Mouse (Mus musculus) kidney, embryonic 15.5 days (tissue): ENCODE results near the gene Catsper4. TPM values are rescaled to one million over a fixed set of nuclear protein-coding genes. Genes with fewer than 3 reads are reported as not detected.

Source experiments
- ATAC-seq: fragments of 200-750 bp; cut with Nextera tagmentation; replicated peaks from 2 replicates; pipeline ENCODE4 v1.8.0; 2017; ENCODE audit warnings: moderate TSS enrichment; ENCODE audit not compliant: low FRiP score
- H3K27ac ChIP-seq: fragments of 300-500 bp; sonication (generic); 2 replicates; pipeline ENCODE4 v1.5.1; 2015; ENCODE audit warnings: mild to moderate bottlenecking, inconsistent platforms
- H3K27me3 ChIP-seq: fragments of 300-500 bp; sonication (generic); 2 replicates; pipeline ENCODE4 v1.6.1; 2015; ENCODE audit warnings: inconsistent platforms
- H3K36me3 ChIP-seq: fragments of 300-500 bp; sonication (generic); 2 replicates; pipeline ENCODE4 v1.6.1; 2015; ENCODE audit warnings: inconsistent platforms
- H3K4me1 ChIP-seq: fragments of 300-500 bp; sonication (generic); 2 replicates; pipeline ENCODE4 v1.6.1; 2015; ENCODE audit warnings: inconsistent platforms
- H3K4me2 ChIP-seq: fragments of 300-500 bp; sonication (generic); 2 replicates; pipeline ENCODE4 v1.6.1; 2015; ENCODE audit warnings: moderate library complexity, mild to moderate bottlenecking, inconsistent platforms
- H3K4me3 ChIP-seq: fragments of 300-500 bp; sonication (generic); replicated peaks from 2 replicates; pipeline ENCODE4 v1.5.1; 2015; ENCODE audit warnings: mild to moderate bottlenecking, inconsistent platforms
- H3K9ac ChIP-seq: fragments of 300-500 bp; sonication (generic); 2 replicates; pipeline ENCODE4 v1.6.1; 2015; ENCODE audit warnings: mild to moderate bottlenecking, inconsistent platforms
- H3K9me3 ChIP-seq: fragments of 300-500 bp; sonication (generic); replicated peaks from 2 replicates; pipeline ENCODE4 v1.6.1; 2016; ENCODE audit warnings: inconsistent platforms
- WGBS: fragments of 180-500 bp; shearing (Covaris S2); methylation state at CpG from one replicate; pipeline ENCODE4 v1.1.7; 2015; ENCODE audit warnings: mixed read lengths; 5-methylcytosine and 5-hydroxymethylcytosine counted together
- polyA plus RNA-seq: library from polyadenylated mRNA; unstranded; fragments of >200 nt; fragmentation: Nextera tagmentation; extraction: Ambion mirVana; gene quantifications from 2 replicates; pipeline ENCODE4 v1.2.1, GENCODE M21; 2015

Gene Catsper4
- polyA plus RNA-seq, 1 experiment from 2014 or later, result 0.55 TPM

DNA sequence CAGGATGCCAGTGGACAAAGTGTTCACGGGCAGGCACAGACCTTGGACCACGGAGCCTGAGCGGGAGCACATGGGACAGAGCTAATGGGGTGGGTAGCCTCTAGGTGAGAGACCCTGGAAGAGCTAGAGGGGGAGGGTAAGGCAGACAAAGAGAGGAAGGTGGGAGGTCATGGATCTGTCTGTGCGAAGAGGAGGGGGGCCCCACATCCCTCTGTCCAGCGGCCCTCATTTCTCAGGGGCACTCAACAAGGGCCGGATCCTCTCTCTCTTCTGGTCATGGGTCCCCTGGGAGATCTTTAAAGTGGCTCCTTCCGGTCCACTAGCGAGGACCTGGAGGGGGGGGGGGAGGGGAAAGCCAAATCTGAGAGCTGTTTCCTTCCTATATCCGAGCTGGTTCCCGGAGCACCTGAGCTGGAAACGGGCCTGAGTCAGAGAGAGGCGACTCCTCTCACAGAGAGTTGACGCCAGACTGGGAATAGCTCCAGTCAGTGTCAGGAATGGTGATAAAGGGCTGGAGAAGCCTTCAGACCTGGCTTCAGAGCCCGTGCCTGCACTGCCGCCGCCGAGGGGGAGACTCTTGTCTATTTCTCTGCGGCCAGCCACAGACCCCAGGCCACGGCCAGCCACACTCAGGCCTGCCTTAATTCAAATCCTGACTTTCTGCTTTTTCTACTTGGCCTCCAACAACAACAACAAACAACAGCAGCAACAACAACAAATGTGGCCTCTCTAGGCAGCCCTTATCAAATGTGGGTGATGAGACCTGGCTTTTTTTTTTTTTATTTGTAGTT is 29.4 kb upstream of the Catsper4 start:
- Histone ChIP-seq H3K27me3 (peaks cover 37% of the 10 kb centered on the region), H3K4me1 (peaks cover 68% of the 10 kb centered on the region), H3K9ac (peak overlapping the region; percentile 11; the same call in 1 of the 2 replicates), H3K4me2 (peak overlapping the region; percentile 15), H3K27ac (peak overlapping the region; percentile 78), H3K9me3 (no peaks in the 10 kb centered on the region), H3K4me3 (no peak overlapping the region), H3K36me3 (no peaks in the 10 kb centered on the region)
- ATAC-seq, result no peak
- WGBS, result 12% methylated on average over 19 of the region's 19 CpGs

DNA sequence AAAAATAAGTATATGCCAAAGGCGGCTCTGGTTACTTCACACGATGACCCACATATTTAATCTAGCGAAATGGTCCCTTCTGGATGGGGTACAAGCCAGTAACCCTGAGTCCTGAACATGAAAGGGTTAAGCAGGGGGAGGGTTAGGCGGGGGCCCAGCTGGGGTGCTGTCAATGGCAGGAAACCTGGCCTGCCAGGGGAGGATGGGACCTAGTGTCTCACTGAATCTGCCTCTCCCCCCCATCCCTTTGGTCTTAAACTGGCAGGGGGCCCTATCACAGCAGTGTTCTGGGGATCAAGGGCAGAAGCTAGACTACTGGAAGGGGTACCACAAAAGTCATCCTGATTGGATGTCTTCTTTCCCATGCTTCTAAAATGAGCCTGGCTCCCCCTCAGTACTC is 28.7 kb upstream of the Catsper4 start:
- no peaks in the 10 kb centered on the region for H3K36me3 ChIP-seq
- no peak overlapping the region for H3K4me3 ChIP-seq
- 39% methylated on average over 4 of the region's 4 CpGs for WGBS
- H3K27ac ChIP-seq, result peak overlapping the region; percentile 78
- 0 out of 2 replicates have a peak, but pooled peaks have one; percentile 15 for ATAC-seq
- peaks cover 75% of the 10 kb centered on the region for H3K4me1 ChIP-seq
- no peaks in the 10 kb centered on the region for H3K9me3 ChIP-seq
- peaks cover 44% of the 10 kb centered on the region for H3K27me3 ChIP-seq
- peak overlapping the region; percentile 15; the same call in 1 of the 2 replicates for H3K4me2 ChIP-seq
- H3K9ac ChIP-seq, result no peak overlapping the region

DNA sequence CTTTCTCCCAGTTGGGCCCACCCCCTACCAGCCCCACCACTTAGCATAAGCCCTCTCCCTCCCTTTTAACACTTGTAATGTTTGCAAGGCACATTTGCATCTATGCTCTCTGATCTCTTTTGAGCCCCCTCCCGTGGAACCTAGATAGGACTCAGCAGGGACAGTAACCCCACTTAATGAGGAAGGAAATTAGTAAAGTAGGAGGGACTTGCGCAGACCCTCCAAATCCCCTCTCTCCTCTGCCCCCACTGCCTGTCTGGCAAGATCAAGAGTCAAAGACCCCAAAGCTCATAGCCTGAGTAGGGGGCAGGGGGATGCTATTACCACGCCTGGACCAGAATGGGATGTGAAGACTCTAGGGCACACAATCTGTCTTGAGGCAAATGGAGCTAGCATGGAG is 27.7 kb upstream of the Catsper4 start:
- H3K9ac ChIP-seq, result no peak overlapping the region
- no peak overlapping the region for H3K4me3 ChIP-seq
- ATAC-seq, result no peak
- no peak overlapping the region for H3K27ac ChIP-seq
- peaks cover 86% of the 10 kb centered on the region for H3K4me1 ChIP-seq
- no peaks in the 10 kb centered on the region for H3K36me3 ChIP-seq
- H3K4me2 ChIP-seq, result no peak overlapping the region
- H3K27me3 ChIP-seq, result peaks cover 54% of the 10 kb centered on the region
- WGBS, result 55% methylated on average over 3 of the region's 3 CpGs
- H3K9me3 ChIP-seq, result no peaks in the 10 kb centered on the region

DNA sequence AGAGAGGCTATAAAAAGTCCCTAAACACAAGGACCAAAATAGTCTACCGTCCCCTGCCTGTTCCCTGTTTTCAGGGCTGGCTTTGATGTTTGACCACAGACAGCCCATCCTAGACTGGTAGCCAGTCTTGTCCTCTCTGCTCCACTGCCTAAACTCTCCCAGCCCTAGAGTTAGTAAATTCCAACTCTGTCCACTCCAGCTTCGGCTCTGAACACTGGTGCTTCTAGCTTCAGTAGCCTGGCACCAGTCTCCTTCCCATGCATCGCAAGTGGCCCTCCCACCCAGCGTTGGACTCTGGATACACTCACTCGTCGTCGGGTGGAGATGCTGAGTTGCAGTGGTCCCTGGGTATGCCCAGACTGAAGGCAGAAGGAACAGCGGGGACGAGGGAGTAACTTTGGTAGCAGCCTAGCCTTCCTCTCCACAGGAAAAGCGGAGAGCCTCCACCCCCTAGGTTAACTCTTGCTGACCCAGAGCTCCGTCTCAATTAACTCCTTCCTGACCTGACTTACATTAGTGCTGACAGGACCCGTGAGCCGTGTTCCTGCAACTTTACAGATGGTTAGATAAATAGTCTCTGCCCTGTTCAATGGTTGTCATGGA is 26.6 kb upstream of the Catsper4 start, which contains the start of gene Grrp1:
TSS of gene Grrp1 (minus strand) at position 385 of the 603 bp plus-strand sequence.
- Histone ChIP-seq H3K9ac (peak within 1 kb of the TSS; percentile 30), H3K9me3 (no peaks in the 10 kb centered on the region), H3K4me1 (peaks cover 91% of the 10 kb centered on the region), H3K36me3 (no peaks in the 10 kb centered on the region), H3K4me3 (peak within 1 kb of the TSS; percentile 47), H3K27ac (peak within 1 kb of the TSS; percentile 61), H3K27me3 (peaks cover 64% of the 10 kb centered on the region), H3K4me2 (peak within 1 kb of the TSS; percentile 86)
- 2% methylated on average over 13 of the region's 13 CpGs for WGBS
- ATAC-seq, result no peak

DNA sequence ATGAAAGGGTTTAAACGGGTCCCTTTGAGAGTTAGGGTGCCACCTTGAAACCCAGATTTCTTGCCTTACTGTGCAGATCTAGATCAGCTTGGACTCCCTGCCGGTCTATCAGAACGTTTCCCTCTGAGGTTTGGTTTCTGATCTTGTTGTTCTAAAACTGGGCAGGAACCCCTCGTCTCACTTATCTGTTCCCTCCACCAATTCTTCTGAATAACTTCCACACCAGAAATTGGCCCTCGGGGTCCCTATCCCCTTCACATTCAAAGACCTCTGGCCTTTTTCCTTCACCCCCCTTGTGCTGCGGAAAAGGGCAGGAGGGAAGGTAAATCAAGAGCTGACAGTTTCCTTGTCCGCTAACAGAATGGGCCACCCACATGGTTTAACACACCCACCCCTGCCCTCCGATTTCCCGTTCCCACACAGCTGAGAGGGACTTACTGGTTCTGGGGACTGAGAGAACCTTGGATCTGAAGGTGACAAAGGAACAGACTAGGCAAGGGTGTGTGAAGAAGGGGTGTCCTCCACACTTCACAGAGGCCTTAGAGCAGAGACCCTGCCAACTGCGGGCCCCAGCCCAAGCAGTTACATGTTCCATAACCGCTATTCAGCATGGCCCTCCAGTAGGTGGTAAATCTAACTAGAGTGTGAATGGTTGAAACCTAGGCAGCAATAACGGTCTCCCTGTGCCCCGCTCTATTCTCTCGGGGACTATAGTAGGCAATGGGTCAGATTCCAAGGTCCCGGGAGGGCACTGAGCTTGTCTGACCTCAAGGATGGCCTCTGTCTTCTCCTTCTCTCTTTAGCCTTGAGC is 25.9 kb upstream of the Catsper4 start:
- peak overlapping the region; percentile 30 for H3K9ac ChIP-seq
- peak overlapping the region; percentile 47 for H3K4me3 ChIP-seq
- H3K9me3 ChIP-seq, result no peaks in the 10 kb centered on the region
- no peaks in the 10 kb centered on the region for H3K36me3 ChIP-seq
- peaks cover 71% of the 10 kb centered on the region for H3K27me3 ChIP-seq
- ATAC-seq, result no peak
- peaks cover 87% of the 10 kb centered on the region for H3K4me1 ChIP-seq
- peak overlapping the region; percentile 61 for H3K27ac ChIP-seq
- WGBS, result 9% methylated on average over 15 of the region's 15 CpGs
- peak overlapping the region; percentile 86 for H3K4me2 ChIP-seq

DNA sequence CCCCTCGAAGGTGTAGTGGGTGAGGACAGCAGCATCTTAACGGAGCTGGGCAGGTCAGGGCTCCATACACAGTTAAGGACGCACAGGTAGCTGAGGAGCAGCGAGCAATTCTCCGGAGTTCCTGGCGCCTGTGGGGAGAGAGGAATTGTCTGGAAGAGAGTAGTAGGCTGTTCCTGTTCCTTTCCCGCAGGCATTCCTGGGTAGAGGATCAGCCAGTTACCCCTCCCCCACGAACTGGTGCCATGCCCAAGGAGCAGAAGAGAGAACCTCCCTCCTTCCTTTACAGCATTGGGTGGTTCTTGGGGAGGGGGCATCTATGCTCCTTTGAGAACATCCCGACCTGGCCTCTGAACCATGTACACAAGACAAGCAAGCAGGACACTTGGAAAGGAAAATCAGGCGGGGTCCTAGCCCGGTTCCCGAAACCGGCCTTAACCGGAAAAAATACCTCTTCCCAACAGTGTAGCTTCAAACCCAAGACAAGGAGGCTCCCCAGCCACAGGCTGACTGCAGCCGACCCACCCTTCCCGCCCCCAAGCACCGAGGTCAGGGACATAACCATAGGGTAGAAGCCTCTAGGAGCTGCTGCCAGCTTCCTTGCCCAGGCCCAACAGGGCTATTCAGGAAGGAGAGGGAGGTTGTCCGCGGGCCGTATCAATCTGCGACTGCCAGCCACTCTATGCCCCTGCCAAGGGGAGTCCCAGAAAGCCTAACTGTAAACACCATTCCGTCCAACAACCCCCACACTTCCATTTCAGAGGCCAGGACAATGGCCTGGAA is 25.1 kb upstream of the Catsper4 start:
- peaks cover 79% of the 10 kb centered on the region for H3K27me3 ChIP-seq
- H3K9ac ChIP-seq, result 0 out of 2 replicates have a peak overlapping the region, but pooled peaks have one; percentile 51
- 11% methylated on average over 22 of the region's 22 CpGs for WGBS
- peak overlapping the region; percentile 47 for H3K4me3 ChIP-seq
- H3K4me1 ChIP-seq, result peaks cover 79% of the 10 kb centered on the region
- no peaks in the 10 kb centered on the region for H3K9me3 ChIP-seq
- H3K36me3 ChIP-seq, result no peaks in the 10 kb centered on the region
- peak overlapping the region; percentile 86 for H3K4me2 ChIP-seq
- ATAC-seq, result no peak
- peak overlapping the region; percentile 61 for H3K27ac ChIP-seq

DNA sequence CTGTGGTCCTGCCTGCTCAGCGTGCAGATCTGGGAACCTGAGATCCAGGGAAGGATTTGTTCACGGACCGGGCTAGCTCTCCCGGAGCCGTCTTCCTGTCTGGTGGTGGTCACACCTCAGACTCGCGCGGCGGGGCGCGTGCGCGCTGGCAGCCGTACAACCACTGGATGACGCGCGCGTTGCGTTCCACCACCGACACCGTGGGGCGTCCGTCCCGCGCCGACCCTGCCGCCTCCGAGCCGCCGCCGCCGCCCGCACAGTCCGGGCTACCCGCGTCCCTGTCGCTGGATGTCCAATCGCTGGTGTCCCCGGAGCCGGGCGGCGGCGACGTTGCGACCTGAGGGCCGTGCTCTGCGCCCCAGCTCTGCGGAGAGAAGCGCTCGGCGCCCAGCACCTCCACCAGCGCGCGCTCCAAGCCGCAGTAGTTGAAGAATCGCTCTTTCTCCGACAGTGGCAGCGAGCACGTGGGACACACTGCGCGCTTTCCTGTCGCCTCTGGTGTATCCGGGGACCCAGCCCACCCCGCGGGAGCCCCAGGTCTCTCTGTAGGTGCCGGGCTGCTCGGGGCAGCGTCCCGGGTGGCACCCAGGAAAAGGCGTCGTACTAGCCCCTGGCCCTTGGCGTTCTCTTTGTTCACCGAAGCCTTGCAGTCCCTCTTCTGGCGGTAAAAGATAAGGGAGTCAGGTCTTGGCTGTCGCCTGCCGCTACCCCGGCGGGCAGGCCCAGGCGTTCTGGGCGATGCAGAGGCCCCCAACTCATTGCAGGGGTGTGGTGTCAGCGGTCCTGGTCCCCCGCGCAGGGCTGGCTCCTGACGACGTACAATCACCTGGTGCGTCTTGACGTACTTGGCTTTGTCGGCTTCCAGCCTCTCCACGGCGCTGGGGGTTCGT is 24.3 kb upstream of the Catsper4 start:
- no peaks in the 10 kb centered on the region for H3K36me3 ChIP-seq
- peaks cover 87% of the 10 kb centered on the region for H3K27me3 ChIP-seq
- H3K4me1 ChIP-seq, result peaks cover 71% of the 10 kb centered on the region
- peak overlapping the region; percentile 86 for H3K4me2 ChIP-seq
- peak overlapping the region; percentile 51 for H3K9ac ChIP-seq
- H3K27ac ChIP-seq, result no peak overlapping the region
- H3K4me3 ChIP-seq, result peak overlapping the region; percentile 47
- no peaks in the 10 kb centered on the region for H3K9me3 ChIP-seq
- ATAC-seq, result no peak
- WGBS, result under 1% methylated on average over 90 of the region's 91 CpGs

DNA sequence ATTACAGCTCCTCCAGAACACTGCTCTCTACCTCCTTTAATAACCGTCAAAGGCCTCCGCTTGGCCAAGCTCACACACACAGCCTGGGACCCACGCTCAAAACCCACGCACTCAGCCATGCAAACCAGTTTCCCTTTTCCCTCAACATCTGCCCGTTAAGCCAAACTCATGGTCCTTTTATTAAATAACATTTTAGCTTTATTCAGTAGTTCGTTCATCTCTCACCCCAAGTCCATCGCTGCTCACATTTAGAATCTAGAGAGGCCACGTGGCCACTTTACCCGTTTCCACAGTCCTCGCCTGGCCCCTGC is 23.7 kb upstream of the Catsper4 start:
- no peaks in the 10 kb centered on the region for H3K9me3 ChIP-seq
- H3K27me3 ChIP-seq, result peaks cover 91% of the 10 kb centered on the region
- WGBS, result 11% methylated on average over 10 of the region's 10 CpGs
- ATAC-seq, result no peak
- H3K36me3 ChIP-seq, result no peaks in the 10 kb centered on the region
- H3K4me3 ChIP-seq, result peak overlapping the region; percentile 47
- no peak overlapping the region for H3K27ac ChIP-seq
- H3K4me1 ChIP-seq, result peaks cover 70% of the 10 kb centered on the region
- peak overlapping the region; percentile 86 for H3K4me2 ChIP-seq
- peak overlapping the region; percentile 51 for H3K9ac ChIP-seq

DNA sequence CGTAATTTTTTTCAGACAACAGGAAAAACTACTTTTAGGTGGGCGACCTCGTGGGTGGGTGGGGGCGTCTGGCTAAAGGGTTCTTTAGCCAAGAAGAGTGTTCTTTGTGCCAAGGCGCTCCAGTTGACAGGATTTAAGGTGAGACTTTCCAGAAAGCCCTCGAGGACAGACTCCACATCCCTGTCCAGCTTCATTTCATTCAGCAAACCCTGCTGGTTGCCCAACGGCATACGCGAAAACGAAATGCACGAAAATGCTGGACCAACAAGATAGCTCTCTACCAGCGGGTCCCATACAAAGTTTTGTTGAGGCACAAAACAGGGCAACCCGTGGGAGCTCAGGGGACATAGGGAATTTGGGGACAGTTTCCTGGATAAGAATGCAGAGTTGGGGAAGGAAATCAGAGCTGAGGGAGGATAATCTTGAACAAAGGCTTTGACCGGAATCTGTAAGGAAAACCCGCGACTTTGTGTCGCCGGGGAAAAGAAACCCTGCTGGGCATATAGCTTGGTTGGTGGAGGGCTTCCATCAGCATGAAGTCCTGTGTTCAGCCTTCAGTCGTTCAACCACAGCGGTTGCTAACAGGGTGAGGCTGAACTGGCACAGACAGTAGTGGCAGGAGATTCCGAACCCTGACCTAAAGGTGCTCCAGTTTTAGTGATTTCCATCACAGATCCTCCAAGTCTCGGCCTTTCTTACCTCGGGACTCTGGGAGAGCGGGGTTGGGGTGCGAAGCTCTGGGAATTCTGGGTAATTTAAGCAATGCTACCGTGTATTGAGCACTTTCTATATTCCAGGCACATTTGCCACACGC is 23.1 kb upstream of the Catsper4 start:
- Histone ChIP-seq H3K36me3 (no peaks in the 10 kb centered on the region), H3K4me2 (peak overlapping the region; percentile 86), H3K9me3 (no peaks in the 10 kb centered on the region), H3K4me1 (peaks cover 70% of the 10 kb centered on the region), H3K27me3 (peaks cover 91% of the 10 kb centered on the region), H3K27ac (no peak overlapping the region), H3K9ac (no peak overlapping the region), H3K4me3 (peak overlapping the region; percentile 47)
- WGBS, result 13% methylated on average over 27 of the region's 27 CpGs
- ATAC-seq, result no peak

DNA sequence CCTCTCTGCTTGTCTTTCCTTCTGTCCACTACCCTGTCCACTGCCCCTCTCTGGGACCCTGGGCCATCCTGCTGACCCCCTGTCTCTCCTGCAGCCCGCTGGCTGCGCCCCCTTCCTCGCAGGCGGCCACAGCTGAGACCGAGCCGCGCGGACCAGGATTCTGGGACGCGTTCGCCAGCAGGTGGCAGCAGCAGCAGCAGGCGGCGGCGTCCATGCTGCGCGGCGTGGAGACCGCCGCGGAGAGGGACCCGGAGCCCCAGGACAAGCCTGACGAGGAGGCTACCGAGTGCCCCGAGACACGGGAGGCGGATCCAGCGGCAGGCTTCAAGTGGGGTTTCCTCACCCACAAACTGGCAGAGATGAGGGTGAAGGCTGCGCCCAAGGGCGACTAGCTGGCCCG is 22.5 kb upstream of the Catsper4 start:
- H3K4me2 ChIP-seq, result peak overlapping the region; percentile 86
- no peaks in the 10 kb centered on the region for H3K9me3 ChIP-seq
- H3K36me3 ChIP-seq, result no peaks in the 10 kb centered on the region
- H3K4me3 ChIP-seq, result peak overlapping the region; percentile 47
- no peak overlapping the region for H3K9ac ChIP-seq
- ATAC-seq, result peak; percentile 25; the same call in 1 of the 2 replicates
- 1% methylated on average over 30 of the region's 30 CpGs for WGBS
- peaks cover 85% of the 10 kb centered on the region for H3K27me3 ChIP-seq
- peaks cover 67% of the 10 kb centered on the region for H3K4me1 ChIP-seq
- no peak overlapping the region for H3K27ac ChIP-seq
